Mouse (Mus musculus): ENCODE results near the gene Bckdk. TPM values are rescaled to one million over a fixed set of nuclear protein-coding genes. Genes with fewer than 3 reads are reported as not detected.

Bckdk gene
- total and polyA plus RNA-seq, 3 experiments: 104 to 165 (median 131) TPM

- 92% methylated on average over 9 of the region's 9 CpGs for WGBS
- Histone ChIP-seq H3K27me3 (ENCODE audit: control insufficient read depth, insufficient read depth, low read length) (no peaks in the 10 kb centered on the region), H3K4me1 (ENCODE audit: control insufficient read depth, insufficient read depth, low read length) (peaks cover 6% of the 10 kb centered on the region), H3K4me3 (no peak overlapping the region), H3K27ac (no peak overlapping the region), H3K9ac (ENCODE audit: low read depth, low read length) (no peak overlapping the region), H3K36me3 (ENCODE audit: control insufficient read depth, insufficient read depth, low read length) (no peaks in the 10 kb centered on the region; the same call in 1 of the 2 replicates), H3K79me2 (replicated peaks; ENCODE audit: control insufficient read depth, insufficient read depth, low read length) (peaks cover 5% of the 10 kb centered on the region)
- TF ChIP-seq POLR2A (IDR thresholded peaks at IDR 0.05; ENCODE audit: insufficient read depth, low read depth, low read length) (no peak), EP300 (IDR thresholded peaks at IDR 0.05; ENCODE audit: insufficient read depth, low read depth, low read length) (no peak)
- intact Hi-C loops (cut with DNase I): loop anchor here (5.0 kb wide), 3 partner anchors 102 to 402 kb away; partner anchors contain the start of genes Fbrs, Setd1a and Zfp629
- no peak for DNase-seq
These were observed 24.6 kb upstream of the Bckdk start for GRCm38 (mm10) chr7:127879301-127879700.

GRCm38 (mm10) chr7:127880431-127880830 is 23.5 kb upstream of the Bckdk start:
- Histone ChIP-seq H3K27me3 (ENCODE audit: control insufficient read depth, insufficient read depth, low read length) (no peaks in the 10 kb centered on the region), H3K4me1 (ENCODE audit: control insufficient read depth, insufficient read depth, low read length) (peaks cover 5% of the 10 kb centered on the region), H3K27ac (no peak overlapping the region), H3K4me3 (no peak overlapping the region), H3K36me3 (ENCODE audit: control insufficient read depth, insufficient read depth, low read length) (no peaks in the 10 kb centered on the region; the same call in 1 of the 2 replicates), H3K79me2 (replicated peaks; ENCODE audit: control insufficient read depth, insufficient read depth, low read length) (peaks cover 5% of the 10 kb centered on the region), H3K9ac (ENCODE audit: low read depth, low read length) (no peak overlapping the region)
- TF ChIP-seq CTCF (IDR thresholded peaks at IDR 0.05): no peak
- TF ChIP-seq EP300 (IDR thresholded peaks at IDR 0.05; ENCODE audit: insufficient read depth, low read depth, low read length): no peak
- TF ChIP-seq POLR2A (IDR thresholded peaks at IDR 0.05; ENCODE audit: insufficient read depth, low read depth, low read length): no peak
- WGBS: 75% methylated on average over 12 of the region's 12 CpGs
- intact Hi-C loops (cut with DNase I): no loop called here
- no peak for DNase-seq

- Histone ChIP-seq H3K4me3 (no peak overlapping the region), H3K27ac (peak overlapping the region; percentile 9; the same call in 1 of the 2 replicates), H3K36me3 (ENCODE audit: control insufficient read depth, insufficient read depth, low read length) (no peaks in the 10 kb centered on the region), H3K27me3 (ENCODE audit: control insufficient read depth, insufficient read depth, low read length) (no peaks in the 10 kb centered on the region), H3K4me1 (ENCODE audit: control insufficient read depth, insufficient read depth, low read length) (peaks cover 3% of the 10 kb centered on the region), H3K9ac (ENCODE audit: low read depth, low read length) (no peak overlapping the region), H3K79me2 (replicated peaks; ENCODE audit: control insufficient read depth, insufficient read depth, low read length) (peaks cover 3% of the 10 kb centered on the region)
- intact Hi-C loops (cut with DNase I): no loop called here
- WGBS: 35% methylated on average over 6 of the region's 6 CpGs
- no peak for TF ChIP-seq POLR2A (IDR thresholded peaks at IDR 0.05; ENCODE audit: insufficient read depth, low read depth, low read length)
- no peak for TF ChIP-seq CTCF (IDR thresholded peaks at IDR 0.05)
- no peak for TF ChIP-seq EP300 (IDR thresholded peaks at IDR 0.05; ENCODE audit: insufficient read depth, low read depth, low read length)
- peak; percentile 77 to 86 for DNase-seq
These were observed 17.9 kb upstream of the Bckdk start for GRCm38 (mm10) chr7:127885951-127886350.

GRCm38 (mm10) chr7:127886551-127886950 is 17.3 kb upstream of the Bckdk start:
- H3K27me3 ChIP-seq (ENCODE audit: control insufficient read depth, insufficient read depth, low read length): no peaks in the 10 kb centered on the region
- intact Hi-C loops (cut with DNase I): no loop called here
- no peak overlapping the region for H3K9ac ChIP-seq (ENCODE audit: low read depth, low read length)
- H3K36me3 ChIP-seq (ENCODE audit: control insufficient read depth, insufficient read depth, low read length): no peaks in the 10 kb centered on the region
- H3K79me2 ChIP-seq (replicated peaks; ENCODE audit: control insufficient read depth, insufficient read depth, low read length): peaks cover 3% of the 10 kb centered on the region
- 87% methylated on average over 6 of the region's 6 CpGs for WGBS
- DNase-seq: no peak
- no peak overlapping the region for H3K4me3 ChIP-seq
- TF ChIP-seq EP300 (IDR thresholded peaks at IDR 0.05; ENCODE audit: insufficient read depth, low read depth, low read length) (no peak), CTCF (IDR thresholded peaks at IDR 0.05) (no peak), POLR2A (IDR thresholded peaks at IDR 0.05; ENCODE audit: insufficient read depth, low read depth, low read length) (no peak)
- peak overlapping the region; percentile 9; the same call in 1 of the 2 replicates for H3K27ac ChIP-seq
- H3K4me1 ChIP-seq (ENCODE audit: control insufficient read depth, insufficient read depth, low read length): peaks cover 3% of the 10 kb centered on the region

GRCm38 (mm10) chr7:127887191-127887590 is 16.7 kb upstream of the Bckdk start:
- intact Hi-C loops (cut with DNase I): no loop called here
- no peak overlapping the region for H3K9ac ChIP-seq (ENCODE audit: low read depth, low read length)
- no peak overlapping the region for H3K27ac ChIP-seq
- WGBS: 76% methylated on average over 8 of the region's 8 CpGs
- TF ChIP-seq POLR2A (IDR thresholded peaks at IDR 0.05; ENCODE audit: insufficient read depth, low read depth, low read length) (no peak), CTCF (IDR thresholded peaks at IDR 0.05) (no peak), EP300 (IDR thresholded peaks at IDR 0.05; ENCODE audit: insufficient read depth, low read depth, low read length) (no peak)
- DNase-seq: no peak
- H3K79me2 ChIP-seq (replicated peaks; ENCODE audit: control insufficient read depth, insufficient read depth, low read length): peaks cover 3% of the 10 kb centered on the region
- no peak overlapping the region for H3K4me3 ChIP-seq
- no peaks in the 10 kb centered on the region for H3K27me3 ChIP-seq (ENCODE audit: control insufficient read depth, insufficient read depth, low read length)
- no peaks in the 10 kb centered on the region for H3K36me3 ChIP-seq (ENCODE audit: control insufficient read depth, insufficient read depth, low read length)
- peaks cover 3% of the 10 kb centered on the region for H3K4me1 ChIP-seq (ENCODE audit: control insufficient read depth, insufficient read depth, low read length)

GRCm38 (mm10) chr7:127887781-127888180 is 16.1 kb upstream of the Bckdk start:
- TF ChIP-seq CTCF (IDR thresholded peaks at IDR 0.05) (no peak), EP300 (IDR thresholded peaks at IDR 0.05; ENCODE audit: insufficient read depth, low read depth, low read length) (no peak), POLR2A (IDR thresholded peaks at IDR 0.05; ENCODE audit: insufficient read depth, low read depth, low read length) (no peak)
- H3K27ac ChIP-seq: no peak overlapping the region
- no peaks in the 10 kb centered on the region for H3K36me3 ChIP-seq (ENCODE audit: control insufficient read depth, insufficient read depth, low read length)
- peaks cover 2% of the 10 kb centered on the region for H3K79me2 ChIP-seq (replicated peaks; ENCODE audit: control insufficient read depth, insufficient read depth, low read length)
- H3K4me3 ChIP-seq: no peak overlapping the region
- no peaks in the 10 kb centered on the region for H3K27me3 ChIP-seq (ENCODE audit: control insufficient read depth, insufficient read depth, low read length)
- H3K4me1 ChIP-seq (ENCODE audit: control insufficient read depth, insufficient read depth, low read length): peaks cover 3% of the 10 kb centered on the region
- no peak overlapping the region for H3K9ac ChIP-seq (ENCODE audit: low read depth, low read length)
- intact Hi-C loops (cut with DNase I): no loop called here
- WGBS: 80% methylated on average over 3 of the region's 3 CpGs
- no peak for DNase-seq
